Mouse (Mus musculus): ENCODE measurements at regions not wholly inside any gene's neighbourhood (a gene's known extent, or its start where the extent isn't known, plus 50 kb on each side); places are given as distances from the start of the nearest gene placed in this dataset.

- Histone ChIP-seq H3K9ac (replicated peaks) (no peak overlapping the region), H3K9me3 (no peaks in the 10 kb centered on the region), H3K4me2 (no peak overlapping the region), H3K27ac (no peak overlapping the region), H3K36me3 (no peaks in the 10 kb centered on the region), H3K4me3 (replicated peaks) (no peak overlapping the region), H3K4me1 (replicated peaks) (peaks cover 8% of the 10 kb centered on the region; the same call in 1 of the 2 replicates), H3K27me3 (no peaks in the 10 kb centered on the region)
- ATAC-seq (ENCODE audit: insufficient number of reproducible peaks, insufficient read depth, low FRiP score, low TSS enrichment, low read depth): no peak
- WGBS: 75% methylated on average over 4 of the region's 4 CpGs
Measured at GRCm38 (mm10) chr5:35177332-35177731, 71.8 kb upstream of the Lrpap1 start.

- 32% methylated on average over 13 of the region's 13 CpGs for WGBS
- no peak overlapping the region for H3K9ac ChIP-seq (replicated peaks)
- no peak for ATAC-seq (ENCODE audit: insufficient number of reproducible peaks, insufficient read depth, low FRiP score, low TSS enrichment, low read depth)
- no peaks in the 10 kb centered on the region for H3K36me3 ChIP-seq
- no peak overlapping the region for H3K4me3 ChIP-seq (replicated peaks)
- H3K4me1 ChIP-seq (replicated peaks): peaks cover 8% of the 10 kb centered on the region; the same call in 1 of the 2 replicates
- no peak overlapping the region for H3K4me2 ChIP-seq
- no peaks in the 10 kb centered on the region for H3K27me3 ChIP-seq
- H3K9me3 ChIP-seq: no peaks in the 10 kb centered on the region
- no peak overlapping the region for H3K27ac ChIP-seq
Measured at GRCm38 (mm10) chr5:35176112-35176848, 70.7 kb upstream of the Lrpap1 start.

GRCm38 (mm10) chr5:35174318-35174717 is 68.8 kb upstream of the Lrpap1 start:
- no peaks in the 10 kb centered on the region for H3K9me3 ChIP-seq
- H3K36me3 ChIP-seq: no peaks in the 10 kb centered on the region
- no peak overlapping the region for H3K9ac ChIP-seq (replicated peaks)
- peak overlapping the region; percentile 37 for H3K27ac ChIP-seq
- WGBS: 70% methylated on average over 4 of the region's 4 CpGs
- ATAC-seq (ENCODE audit: insufficient number of reproducible peaks, insufficient read depth, low FRiP score, low TSS enrichment, low read depth): no peak
- H3K4me2 ChIP-seq: no peak overlapping the region
- no peak overlapping the region for H3K4me3 ChIP-seq (replicated peaks)
- H3K4me1 ChIP-seq (replicated peaks): peaks cover 11% of the 10 kb centered on the region; the same call in 1 of the 2 replicates
- no peaks in the 10 kb centered on the region for H3K27me3 ChIP-seq

GRCm38 (mm10) chr5:35171336-35171735 is 65.8 kb upstream of the Lrpap1 start:
- H3K9ac ChIP-seq (replicated peaks): no peak overlapping the region
- H3K4me1 ChIP-seq (replicated peaks): peaks cover 11% of the 10 kb centered on the region; the same call in 1 of the 2 replicates
- H3K27me3 ChIP-seq: no peaks in the 10 kb centered on the region
- H3K4me3 ChIP-seq (replicated peaks): no peak overlapping the region
- no peak overlapping the region for H3K4me2 ChIP-seq
- H3K27ac ChIP-seq: no peak overlapping the region
- no peaks in the 10 kb centered on the region for H3K36me3 ChIP-seq
- ATAC-seq (ENCODE audit: insufficient number of reproducible peaks, insufficient read depth, low FRiP score, low TSS enrichment, low read depth): no peak
- no peaks in the 10 kb centered on the region for H3K9me3 ChIP-seq
- 77% methylated on average over 3 of the region's 3 CpGs for WGBS

- 53% methylated on average over 11 of the region's 11 CpGs for WGBS
- Histone ChIP-seq H3K27me3 (no peaks in the 10 kb centered on the region), H3K4me1 (replicated peaks) (peaks cover 11% of the 10 kb centered on the region; the same call in 1 of the 2 replicates), H3K4me3 (replicated peaks) (no peak overlapping the region), H3K36me3 (no peaks in the 10 kb centered on the region), H3K9ac (replicated peaks) (no peak overlapping the region), H3K27ac (no peak overlapping the region), H3K9me3 (no peaks in the 10 kb centered on the region), H3K4me2 (no peak overlapping the region)
- ATAC-seq (ENCODE audit: insufficient number of reproducible peaks, insufficient read depth, low FRiP score, low TSS enrichment, low read depth): 0 out of 2 replicates have a peak, but pooled peaks have one; percentile 30
Measured at GRCm38 (mm10) chr5:35170369-35171130, 65.0 kb upstream of the Lrpap1 start.

- no peaks in the 10 kb centered on the region for H3K9me3 ChIP-seq
- WGBS: 69% methylated on average over 7 of the region's 7 CpGs
- no peak overlapping the region for H3K4me3 ChIP-seq (replicated peaks)
- H3K9ac ChIP-seq (replicated peaks): no peak overlapping the region
- H3K4me1 ChIP-seq (replicated peaks): peaks cover 11% of the 10 kb centered on the region; the same call in 1 of the 2 replicates
- no peak overlapping the region for H3K4me2 ChIP-seq
- no peaks in the 10 kb centered on the region for H3K27me3 ChIP-seq
- no peaks in the 10 kb centered on the region for H3K36me3 ChIP-seq
- H3K27ac ChIP-seq: 0 out of 2 replicates have a peak overlapping the region, but pooled peaks have one; percentile 36
- no peak for ATAC-seq (ENCODE audit: insufficient number of reproducible peaks, insufficient read depth, low FRiP score, low TSS enrichment, low read depth)
Measured at GRCm38 (mm10) chr5:35169614-35170293, 64.2 kb upstream of the Lrpap1 start.

GRCm38 (mm10) chr5:35168853-35169252 is 63.3 kb upstream of the Lrpap1 start:
- H3K27me3 ChIP-seq: no peaks in the 10 kb centered on the region
- 76% methylated on average over 5 of the region's 5 CpGs for WGBS
- no peak for ATAC-seq (ENCODE audit: insufficient number of reproducible peaks, insufficient read depth, low FRiP score, low TSS enrichment, low read depth)
- no peak overlapping the region for H3K27ac ChIP-seq
- no peak overlapping the region for H3K9ac ChIP-seq (replicated peaks)
- H3K9me3 ChIP-seq: no peaks in the 10 kb centered on the region
- H3K4me2 ChIP-seq: no peak overlapping the region
- H3K4me3 ChIP-seq (replicated peaks): no peak overlapping the region
- 0 out of 2 replicates have a peak, but pooled peaks cover 3% of the 10 kb centered on the region for H3K4me1 ChIP-seq (replicated peaks)
- no peaks in the 10 kb centered on the region for H3K36me3 ChIP-seq

GRCm38 (mm10) chr5:35168369-35168768 is 62.8 kb upstream of the Lrpap1 start:
- no peak overlapping the region for H3K9ac ChIP-seq (replicated peaks)
- no peak overlapping the region for H3K27ac ChIP-seq
- H3K4me1 ChIP-seq (replicated peaks): 0 out of 2 replicates have a peak, but pooled peaks cover 3% of the 10 kb centered on the region
- H3K4me2 ChIP-seq: no peak overlapping the region
- no peaks in the 10 kb centered on the region for H3K9me3 ChIP-seq
- WGBS: 85% methylated on average over 6 of the region's 6 CpGs
- no peaks in the 10 kb centered on the region for H3K27me3 ChIP-seq
- no peaks in the 10 kb centered on the region for H3K36me3 ChIP-seq
- ATAC-seq (ENCODE audit: insufficient number of reproducible peaks, insufficient read depth, low FRiP score, low TSS enrichment, low read depth): no peak
- no peak overlapping the region for H3K4me3 ChIP-seq (replicated peaks)

- ATAC-seq (ENCODE audit: insufficient number of reproducible peaks, insufficient read depth, low FRiP score, low TSS enrichment, low read depth): no peak
- no peaks in the 10 kb centered on the region for H3K36me3 ChIP-seq
- no peak overlapping the region for H3K4me2 ChIP-seq
- 73% methylated on average over 8 of the region's 8 CpGs for WGBS
- no peak overlapping the region for H3K9ac ChIP-seq (replicated peaks)
- 0 out of 2 replicates have a peak, but pooled peaks cover 3% of the 10 kb centered on the region for H3K4me1 ChIP-seq (replicated peaks)
- H3K27ac ChIP-seq: no peak overlapping the region
- H3K27me3 ChIP-seq: no peaks in the 10 kb centered on the region
- H3K4me3 ChIP-seq (replicated peaks): no peak overlapping the region
- H3K9me3 ChIP-seq: no peaks in the 10 kb centered on the region
Measured at GRCm38 (mm10) chr5:35165993-35166392, 60.4 kb upstream of the Lrpap1 start.

GRCm38 (mm10) chr5:35165459-35165858 is 59.9 kb upstream of the Lrpap1 start:
- no peak for ATAC-seq (ENCODE audit: insufficient number of reproducible peaks, insufficient read depth, low FRiP score, low TSS enrichment, low read depth)
- no peaks in the 10 kb centered on the region for H3K27me3 ChIP-seq
- H3K9ac ChIP-seq (replicated peaks): no peak overlapping the region
- no peak overlapping the region for H3K4me2 ChIP-seq
- WGBS: 74% methylated on average over 2 of the region's 2 CpGs
- H3K4me1 ChIP-seq (replicated peaks): peaks cover under 1% of the 10 kb centered on the region; the same call in 1 of the 2 replicates
- H3K27ac ChIP-seq: no peak overlapping the region
- no peak overlapping the region for H3K4me3 ChIP-seq (replicated peaks)
- no peaks in the 10 kb centered on the region for H3K9me3 ChIP-seq
- H3K36me3 ChIP-seq: no peaks in the 10 kb centered on the region

GRCm38 (mm10) chr5:35162607-35163006 is 57.0 kb upstream of the Lrpap1 start:
- H3K4me1 ChIP-seq (replicated peaks): peaks cover 29% of the 10 kb centered on the region
- WGBS: 81% methylated on average over 4 of the region's 4 CpGs
- no peak for ATAC-seq (ENCODE audit: insufficient number of reproducible peaks, insufficient read depth, low FRiP score, low TSS enrichment, low read depth)

More at GRCm38 (mm10) chr5:35162607-35163006, 57.0 kb upstream of the Lrpap1 start:
- H3K4me3 ChIP-seq (replicated peaks): no peak overlapping the region
- H3K27me3 ChIP-seq: 0 out of 2 replicates have a peak, but pooled peaks cover under 1% of the 10 kb centered on the region
- H3K27ac ChIP-seq: no peak overlapping the region
- no peak overlapping the region for H3K9ac ChIP-seq (replicated peaks)
- no peaks in the 10 kb centered on the region for H3K36me3 ChIP-seq
- no peaks in the 10 kb centered on the region for H3K9me3 ChIP-seq
- no peak overlapping the region for H3K4me2 ChIP-seq
